Mouse (Mus musculus): Measurements from ENCODE around the gene Chrm1.

The Chrm1 gene

GRCm38 (mm10) chr19:8679031-8679779 lies 15.6 kb downstream of the Chrm1 start:
- in situ Hi-C loops (cut with MboI; ENCODE audit: low pct_unique_long_range_greater_than_20kb in 1 of 2, low sequenced_read_pairs in 2 of 2, unreplicated experiment in 1 of 2), result loop anchor here in 1 of 2 experiments (5.0 kb wide), 1 partner anchor 102 kb away; no protein-coding TSS in a partner anchor

- in situ Hi-C loops (cut with MboI; ENCODE audit: low pct_unique_long_range_greater_than_20kb in 1 of 2, low sequenced_read_pairs in 2 of 2, unreplicated experiment in 1 of 2), result no loop called here
Observed at GRCm38 (mm10) chr19:8681633-8682362, 18.2 kb downstream of the Chrm1 start.

- in situ Hi-C loops (cut with MboI; ENCODE audit: low pct_unique_long_range_greater_than_20kb in 1 of 2, low sequenced_read_pairs in 2 of 2, unreplicated experiment in 1 of 2), result no loop called here
Observed at GRCm38 (mm10) chr19:8682996-8683395, 19.4 kb downstream of the Chrm1 start.

- in situ Hi-C loops (cut with MboI; ENCODE audit: low pct_unique_long_range_greater_than_20kb in 1 of 2, low sequenced_read_pairs in 2 of 2, unreplicated experiment in 1 of 2), result no loop called here
Observed at GRCm38 (mm10) chr19:8683627-8684026, 20.0 kb downstream of the Chrm1 start.

GRCm38 (mm10) chr19:8691871-8692539 lies 28.4 kb downstream of the Chrm1 start:
- in situ Hi-C loops (cut with MboI; ENCODE audit: low pct_unique_long_range_greater_than_20kb in 1 of 2, low sequenced_read_pairs in 2 of 2, unreplicated experiment in 1 of 2), result loop anchor here in 1 of 2 experiments (5.0 kb wide), 1 partner anchor 115 kb away; no protein-coding TSS in a partner anchor

- in situ Hi-C loops (cut with MboI; ENCODE audit: low pct_unique_long_range_greater_than_20kb in 1 of 2, low sequenced_read_pairs in 2 of 2, unreplicated experiment in 1 of 2), result loop anchor here in 1 of 2 experiments (5.0 kb wide), 1 partner anchor 115 kb away; no protein-coding TSS in a partner anchor
Observed at GRCm38 (mm10) chr19:8692740-8693139, 29.2 kb downstream of the Chrm1 start.

GRCm38 (mm10) chr19:8695330-8695729 lies 31.7 kb downstream of the Chrm1 start:
- in situ Hi-C loops (cut with MboI; ENCODE audit: low pct_unique_long_range_greater_than_20kb in 1 of 2, low sequenced_read_pairs in 2 of 2, unreplicated experiment in 1 of 2), result no loop called here

- in situ Hi-C loops (cut with MboI; ENCODE audit: low pct_unique_long_range_greater_than_20kb in 1 of 2, low sequenced_read_pairs in 2 of 2, unreplicated experiment in 1 of 2), result loop anchor here in 1 of 2 experiments (25.0 kb wide), 1 partner anchor 1437 kb away; the partner anchor contains the start of gene Rcor2
Observed at GRCm38 (mm10) chr19:8699652-8700051, 36.1 kb downstream of the Chrm1 start.

GRCm38 (mm10) chr19:8702458-8702857 lies 38.9 kb downstream of the Chrm1 start:
- in situ Hi-C loops (cut with MboI; ENCODE audit: low pct_unique_long_range_greater_than_20kb in 1 of 2, low sequenced_read_pairs in 2 of 2, unreplicated experiment in 1 of 2), result loop anchor here in 1 of 2 experiments (25.0 kb wide), 1 partner anchor 1440 kb away; the partner anchor contains the start of gene Rcor2

- in situ Hi-C loops (cut with MboI; ENCODE audit: low pct_unique_long_range_greater_than_20kb in 1 of 2, low sequenced_read_pairs in 2 of 2, unreplicated experiment in 1 of 2), result loop anchor here in 1 of 2 experiments (25.0 kb wide), 1 partner anchor 1441 kb away; the partner anchor contains the start of gene Rcor2
Observed at GRCm38 (mm10) chr19:8703571-8703970, 40.0 kb downstream of the Chrm1 start.

GRCm38 (mm10) chr19:8705026-8705708 lies 41.6 kb downstream of the Chrm1 start:
- in situ Hi-C loops (cut with MboI; ENCODE audit: low pct_unique_long_range_greater_than_20kb in 1 of 2, low sequenced_read_pairs in 2 of 2, unreplicated experiment in 1 of 2), result loop anchor here in 1 of 2 experiments (25.0 kb wide), 1 partner anchor 1443 kb away; the partner anchor contains the start of gene Rcor2

- in situ Hi-C loops (cut with MboI; ENCODE audit: low pct_unique_long_range_greater_than_20kb in 1 of 2, low sequenced_read_pairs in 2 of 2, unreplicated experiment in 1 of 2), result loop anchor here in 1 of 2 experiments (25.0 kb wide), 1 partner anchor 1444 kb away; the partner anchor contains the start of gene Rcor2
Observed at GRCm38 (mm10) chr19:8706132-8706667, 42.6 kb downstream of the Chrm1 start.

GRCm38 (mm10) chr19:8706930-8707329 lies 43.3 kb downstream of the Chrm1 start:
- in situ Hi-C loops (cut with MboI; ENCODE audit: low pct_unique_long_range_greater_than_20kb in 1 of 2, low sequenced_read_pairs in 2 of 2, unreplicated experiment in 1 of 2), result loop anchor here in 1 of 2 experiments (25.0 kb wide), 1 partner anchor 1445 kb away; the partner anchor contains the start of gene Rcor2

GRCm38 (mm10) chr19:8708954-8709353 lies 45.4 kb downstream of the Chrm1 start:
- in situ Hi-C loops (cut with MboI; ENCODE audit: low pct_unique_long_range_greater_than_20kb in 1 of 2, low sequenced_read_pairs in 2 of 2, unreplicated experiment in 1 of 2), result loop anchor here in 1 of 2 experiments (25.0 kb wide), 1 partner anchor 1447 kb away; the partner anchor contains the start of gene Rcor2

GRCm38 (mm10) chr19:8710057-8710456 lies 46.5 kb downstream of the Chrm1 start:
- in situ Hi-C loops (cut with MboI; ENCODE audit: low pct_unique_long_range_greater_than_20kb in 1 of 2, low sequenced_read_pairs in 2 of 2, unreplicated experiment in 1 of 2), result loop anchor here in 1 of 2 experiments (25.0 kb wide), 1 partner anchor 1448 kb away; the partner anchor contains the start of gene Rcor2

GRCm38 (mm10) chr19:8711506-8711905 lies 47.9 kb downstream of the Chrm1 start:
- in situ Hi-C loops (cut with MboI; ENCODE audit: low pct_unique_long_range_greater_than_20kb in 1 of 2, low sequenced_read_pairs in 2 of 2, unreplicated experiment in 1 of 2), result loop anchor here in 1 of 2 experiments (25.0 kb wide), 1 partner anchor 1449 kb away; the partner anchor contains the start of gene Rcor2

All from mouse embryonic stem cell (cell line).